Mouse (Mus musculus) layer of hippocampus, adult 9-10 months (tissue): Measurements from ENCODE around the gene Hist1h4f.
"Not testable (repeated sequence)": the region's sequence is repeated elsewhere in the genome, so short reads cannot be mapped to it uniquely, and the experiment has no call there.

Source experiments
- DNase-seq: peaks from one replicate; pipeline ENCODE4 v3.0.0; 2022; ENCODE audit warnings: low spot score

Hist1h4f gene

DNA sequence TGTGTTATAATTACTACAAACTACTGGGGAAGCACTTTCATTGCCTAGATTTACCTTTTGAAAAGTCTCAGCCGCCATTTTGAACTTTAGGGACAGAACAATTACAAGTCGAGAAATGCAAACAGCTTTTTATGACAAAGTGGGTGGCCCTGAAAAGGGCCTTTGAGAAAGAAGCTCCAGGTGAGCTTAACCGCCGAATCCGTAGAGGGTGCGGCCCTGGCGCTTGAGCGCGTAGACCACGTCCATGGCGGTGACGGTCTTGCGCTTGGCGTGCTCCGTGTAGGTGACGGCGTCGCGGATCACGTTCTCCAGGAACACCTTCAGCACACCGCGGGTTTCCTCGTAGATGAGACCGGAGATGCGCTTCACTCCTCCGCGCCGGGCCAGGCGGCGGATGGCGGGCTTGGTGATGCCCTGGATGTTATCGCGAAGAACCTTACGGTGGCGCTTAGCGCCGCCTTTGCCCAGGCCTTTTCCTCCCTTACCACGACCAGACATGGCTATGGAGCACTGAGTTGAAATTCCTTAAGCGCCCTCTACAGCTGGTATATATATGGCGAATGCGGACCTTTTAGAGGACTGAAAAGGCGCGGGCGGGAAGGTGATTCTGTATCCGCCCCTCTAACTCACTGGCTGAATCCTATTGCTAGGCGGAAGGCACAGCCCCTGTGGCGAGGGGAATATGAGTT, at the start of gene Hist1h4f:
Gene Hist1h4f, minus strand, starts transcription at position 503 of the 689 bp plus-strand sequence.
- peak; percentile 94 for DNase-seq

DNA sequence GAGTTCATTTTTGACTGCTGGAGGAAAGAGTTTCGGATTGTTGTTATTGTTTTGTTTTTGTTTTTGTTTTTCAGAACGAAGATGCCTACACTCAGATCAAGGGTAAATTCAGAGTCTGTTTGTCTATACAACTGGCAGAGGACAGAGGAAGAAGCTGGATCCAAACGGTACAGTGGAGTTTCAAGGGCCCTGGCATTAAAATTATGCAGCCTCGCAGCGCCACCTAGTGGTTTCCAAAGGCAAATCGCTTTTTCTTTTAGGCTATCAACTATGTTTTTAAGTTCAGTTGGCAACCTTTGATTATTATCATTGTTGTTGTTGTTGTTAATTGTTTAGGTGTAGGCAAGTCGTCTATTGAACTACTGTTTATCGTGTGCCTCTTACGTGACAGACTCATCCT, 46.5 kb upstream of the Hist1h4f start:
- no peak for DNase-seq

DNA sequence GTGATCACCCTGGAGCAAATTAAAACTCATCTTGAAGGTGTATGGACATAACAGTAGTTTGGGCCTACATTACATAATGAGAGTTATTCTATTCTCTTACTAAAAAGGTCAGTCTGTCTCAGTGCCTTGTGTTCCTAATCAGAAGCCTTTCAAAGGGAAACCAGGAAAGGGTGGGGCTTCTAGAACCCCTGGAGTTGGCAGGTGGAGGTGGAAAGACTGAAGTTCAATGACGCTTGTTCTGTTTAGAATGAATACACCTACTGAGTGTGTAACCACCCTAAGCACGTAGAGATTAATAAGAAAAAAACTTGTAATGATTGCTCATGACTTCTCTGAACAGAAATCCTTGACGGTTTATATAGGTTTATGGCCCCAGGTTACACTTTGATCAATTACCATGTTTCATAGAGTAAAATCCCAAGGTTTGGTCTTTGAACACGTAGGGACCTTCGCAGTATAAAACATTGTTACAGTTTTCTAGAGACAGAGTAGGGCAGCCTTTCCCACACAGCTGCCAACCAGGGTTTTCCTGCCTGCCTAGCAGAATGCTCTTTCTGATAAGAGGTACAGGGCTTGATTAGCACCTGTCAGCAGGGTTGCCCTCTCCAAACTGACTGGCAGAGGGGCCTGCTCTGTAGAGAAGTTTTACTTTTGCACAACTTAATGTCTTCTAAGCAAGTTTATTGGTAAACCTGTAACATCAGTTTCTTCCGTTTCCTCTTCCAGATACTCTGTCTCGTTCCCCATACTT, 44.3 kb upstream of the Hist1h4f start:
- DNase-seq: no peak

DNA sequence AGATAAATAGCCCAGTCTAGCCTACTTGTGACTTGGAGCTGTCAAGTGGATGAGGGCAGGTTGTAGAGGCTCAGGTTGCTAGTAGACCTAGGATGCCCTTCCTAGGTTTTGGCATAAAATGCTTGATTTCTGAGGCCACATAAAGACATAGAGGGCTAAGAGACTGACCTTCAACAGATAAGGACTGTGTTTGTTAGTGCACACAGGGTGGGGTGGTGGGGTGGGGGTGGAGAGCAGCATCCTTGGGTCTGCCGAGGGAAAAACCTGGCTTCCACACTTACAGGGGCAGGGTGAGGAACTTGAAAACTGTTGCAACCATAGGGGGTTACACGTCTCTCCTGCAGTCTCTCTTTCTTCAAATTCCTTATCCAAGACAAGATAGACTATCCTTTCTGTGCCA, 43.7 kb upstream of the Hist1h4f start:
- no peak for DNase-seq

DNA sequence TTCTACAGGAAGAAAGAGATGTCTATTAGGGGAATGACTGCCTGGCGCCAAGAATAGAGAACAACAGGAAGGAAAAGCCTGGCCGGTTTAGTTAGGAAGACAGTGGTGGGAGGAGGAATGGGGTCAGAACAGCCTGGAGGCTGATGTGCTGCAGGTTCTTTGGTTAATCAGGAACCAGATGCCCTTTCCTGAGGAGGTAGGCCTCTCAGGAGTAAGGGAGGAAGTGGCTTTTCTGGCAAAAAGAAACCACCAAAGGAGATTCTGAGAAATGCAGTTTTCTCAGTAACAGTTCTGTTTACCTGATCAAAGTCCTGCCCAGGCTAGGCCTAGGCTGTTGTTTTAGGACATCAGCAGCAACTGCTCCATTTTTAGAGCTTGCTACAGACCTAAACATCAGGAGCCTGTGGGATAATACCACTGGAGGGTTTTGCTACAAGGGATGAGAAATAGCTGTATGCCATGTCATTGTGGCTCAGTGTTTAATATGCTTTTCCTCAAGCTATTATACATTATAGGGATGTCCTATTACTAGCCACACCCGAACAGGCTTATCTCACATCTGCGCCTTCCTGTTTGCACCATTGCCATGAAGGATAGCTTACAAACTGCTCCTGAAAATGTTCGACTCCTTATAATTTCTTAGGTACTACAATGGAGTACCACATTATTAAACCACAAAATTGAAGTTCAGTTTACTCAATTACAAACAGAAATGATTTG, 41.8 kb upstream of the Hist1h4f start:
- no peak for DNase-seq

DNA sequence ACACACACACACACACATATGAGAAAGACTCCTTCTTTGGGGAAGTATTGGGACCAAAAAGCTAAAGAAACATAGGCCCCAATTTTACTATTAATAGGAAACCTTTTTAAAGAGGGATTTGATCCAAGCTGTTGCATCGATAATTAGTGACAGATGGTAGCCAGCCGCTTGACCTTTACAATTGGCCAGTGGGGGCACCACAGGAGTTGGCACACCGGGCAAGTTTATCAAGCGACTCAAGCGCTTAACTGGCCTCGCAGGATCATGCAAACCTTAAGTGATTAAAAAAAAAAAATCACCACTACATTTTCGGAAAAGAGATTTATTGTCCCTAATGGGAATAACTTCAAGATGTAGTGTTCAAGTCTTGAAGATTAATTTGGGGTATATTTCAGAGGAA, 41.2 kb upstream of the Hist1h4f start:
- no peak for DNase-seq

DNA sequence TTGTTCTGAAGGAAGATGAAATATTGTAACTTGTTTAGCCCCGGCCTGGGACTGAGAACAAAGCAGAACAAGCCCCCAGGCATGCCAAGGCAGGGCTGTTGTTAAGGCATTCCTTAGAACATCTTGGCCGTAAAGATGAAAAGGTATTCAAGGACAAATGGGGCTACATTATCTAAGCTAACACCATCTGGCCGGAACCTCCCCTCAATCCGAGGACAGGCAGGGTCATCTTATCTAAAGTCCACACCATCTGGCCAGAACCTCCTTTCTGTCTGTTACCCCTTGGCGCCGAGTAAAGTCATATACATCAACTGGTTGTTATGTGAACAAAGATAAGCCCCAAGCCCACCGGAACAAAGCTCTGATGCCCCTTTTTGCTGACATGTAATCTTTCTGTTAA, 40.4 kb upstream of the Hist1h4f start:
- DNase-seq: not testable (repeated sequence)

DNA sequence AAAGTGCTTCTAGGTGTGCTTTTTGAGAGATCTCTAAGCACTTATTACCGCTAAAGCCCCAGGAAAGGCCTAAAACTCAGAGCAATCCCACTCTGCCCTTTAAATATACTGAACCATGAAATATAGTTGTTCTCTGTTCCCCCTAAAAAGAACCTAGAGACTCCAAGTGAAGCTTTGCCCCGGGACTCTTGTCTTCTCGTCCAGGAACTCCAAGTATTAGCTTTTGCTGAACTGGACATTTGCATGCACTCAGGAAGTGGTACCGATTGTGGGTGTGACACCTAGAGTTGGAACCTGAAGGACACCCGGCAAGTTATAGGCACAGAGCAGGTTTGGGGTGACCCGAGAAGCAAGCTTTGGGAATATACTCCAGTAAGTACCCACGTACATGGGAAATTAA, 39.8 kb upstream of the Hist1h4f start:
- DNase-seq: no peak

DNA sequence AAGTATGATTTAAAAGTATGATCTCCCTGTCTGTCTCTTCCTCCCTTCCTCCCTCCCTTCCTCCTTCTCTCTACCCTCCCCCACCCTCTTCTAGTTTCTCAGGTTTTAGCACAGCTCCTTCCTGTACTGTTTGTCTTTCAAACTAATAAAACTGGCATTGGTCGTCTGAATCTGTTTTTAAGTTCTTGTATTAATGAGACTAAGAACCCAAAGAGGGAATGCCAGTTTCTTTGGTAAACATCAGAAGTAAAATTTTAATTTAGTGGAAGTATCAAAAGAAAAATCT, 35.4 kb upstream of the Hist1h4f start:
- no peak for DNase-seq

DNA sequence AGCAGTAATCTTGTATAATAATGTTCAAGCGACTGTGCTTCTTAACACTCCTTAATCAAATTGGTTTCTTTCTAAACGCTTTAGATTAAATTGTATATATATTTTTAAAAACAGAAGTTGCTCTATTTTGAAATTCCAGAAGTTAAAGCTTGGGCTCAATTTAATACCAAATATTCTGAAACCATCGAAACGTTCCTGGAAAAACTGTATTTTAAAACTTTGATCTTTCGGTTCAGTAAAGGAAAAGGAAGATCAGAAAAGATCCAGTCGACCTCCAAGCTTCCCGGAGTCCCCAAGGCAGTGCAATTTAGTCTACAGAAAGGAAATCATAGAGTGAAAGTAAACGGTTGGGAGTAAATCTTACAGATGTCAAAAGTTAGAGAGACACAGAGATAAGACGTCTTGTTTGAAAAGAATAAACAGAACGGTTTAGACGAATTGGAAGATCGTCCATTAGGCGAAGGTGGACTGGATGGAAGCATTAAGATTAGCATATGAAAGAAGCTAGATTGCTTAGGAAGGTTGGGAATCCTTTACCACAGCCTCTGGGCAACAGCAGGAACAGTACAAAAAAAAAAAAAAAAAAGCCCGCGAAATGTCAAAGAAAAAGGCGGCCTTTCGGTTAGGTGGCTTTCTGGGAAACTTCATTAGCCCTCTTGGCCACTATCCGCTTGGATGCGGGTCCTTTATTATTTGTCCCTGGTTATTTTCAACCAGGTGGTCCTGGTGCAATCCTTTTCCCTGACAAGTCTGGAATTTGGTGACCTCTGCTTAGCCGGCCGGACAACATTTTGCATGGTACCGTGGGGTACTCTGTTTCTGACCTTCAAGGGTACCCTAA, 34.9 kb upstream of the Hist1h4f start:
- no peak for DNase-seq

DNA sequence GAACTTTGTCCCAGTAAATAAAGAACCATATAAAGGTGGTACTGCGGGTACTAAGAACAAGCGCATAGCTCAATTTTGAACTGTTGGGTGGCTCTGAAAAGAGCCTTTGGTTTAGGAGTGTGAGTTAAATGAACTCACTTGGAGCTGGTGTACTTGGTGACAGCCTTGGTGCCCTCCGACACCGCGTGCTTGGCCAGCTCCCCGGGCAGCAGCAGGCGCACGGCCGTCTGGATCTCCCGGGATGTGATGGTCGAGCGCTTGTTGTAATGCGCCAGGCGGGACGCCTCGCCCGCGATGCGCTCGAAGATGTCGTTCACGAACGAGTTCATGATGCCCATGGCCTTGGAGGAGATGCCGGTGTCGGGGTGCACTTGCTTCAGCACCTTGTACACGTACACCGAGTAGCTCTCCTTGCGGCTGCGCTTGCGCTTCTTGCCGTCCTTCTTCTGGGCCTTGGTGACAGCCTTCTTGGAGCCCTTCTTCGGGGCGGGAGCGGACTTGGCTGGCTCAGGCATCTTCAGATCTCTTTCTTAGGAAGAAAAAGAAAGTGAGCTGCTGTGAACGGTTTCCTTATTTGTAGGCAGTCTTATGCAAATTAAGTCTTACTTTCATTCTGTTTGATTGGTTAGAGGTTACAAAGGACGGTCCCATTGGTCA, 34.1 kb upstream of the Hist1h4f start:
- DNase-seq: peak; percentile 87

DNA sequence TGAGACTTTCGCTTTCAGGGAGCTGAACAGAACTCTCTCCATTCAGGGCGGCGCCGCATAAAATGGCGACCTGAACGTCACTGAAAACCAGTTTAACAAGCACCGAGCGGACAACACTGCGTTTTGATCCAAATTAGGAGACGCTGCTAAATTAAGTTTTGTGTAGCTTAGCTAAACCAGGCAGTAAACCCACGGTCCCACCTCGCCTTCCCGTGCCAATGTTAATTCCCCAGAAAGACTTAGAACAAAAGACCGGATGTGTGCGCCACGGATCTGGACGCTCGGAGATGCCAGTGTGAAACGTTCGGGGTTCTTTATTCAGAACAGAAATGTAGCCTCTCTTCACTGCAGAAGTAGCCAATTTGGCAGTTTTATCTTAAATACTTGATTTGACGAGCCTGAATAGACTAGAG, 33.6 kb upstream of the Hist1h4f start:
- no peak for DNase-seq

DNA sequence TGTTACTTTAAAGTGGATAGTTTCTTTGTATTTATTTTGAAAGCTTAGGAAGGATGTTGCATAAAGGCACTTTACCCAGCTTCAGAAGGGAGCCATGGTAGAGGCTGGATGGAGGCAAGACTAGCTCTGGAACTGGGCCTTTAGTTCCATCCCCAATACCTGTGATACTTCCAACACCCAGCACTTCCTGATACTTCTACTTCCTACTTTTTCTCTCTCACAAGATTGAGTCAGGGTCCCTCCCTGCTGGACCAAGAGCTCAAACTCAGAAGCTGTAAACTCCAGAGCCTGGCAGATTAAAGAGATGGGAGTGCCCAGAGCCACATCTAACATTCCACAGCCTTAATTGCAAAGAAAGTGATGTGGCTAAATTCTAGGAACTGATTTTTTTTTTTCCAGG, 32.9 kb upstream of the Hist1h4f start:
- no peak for DNase-seq

DNA sequence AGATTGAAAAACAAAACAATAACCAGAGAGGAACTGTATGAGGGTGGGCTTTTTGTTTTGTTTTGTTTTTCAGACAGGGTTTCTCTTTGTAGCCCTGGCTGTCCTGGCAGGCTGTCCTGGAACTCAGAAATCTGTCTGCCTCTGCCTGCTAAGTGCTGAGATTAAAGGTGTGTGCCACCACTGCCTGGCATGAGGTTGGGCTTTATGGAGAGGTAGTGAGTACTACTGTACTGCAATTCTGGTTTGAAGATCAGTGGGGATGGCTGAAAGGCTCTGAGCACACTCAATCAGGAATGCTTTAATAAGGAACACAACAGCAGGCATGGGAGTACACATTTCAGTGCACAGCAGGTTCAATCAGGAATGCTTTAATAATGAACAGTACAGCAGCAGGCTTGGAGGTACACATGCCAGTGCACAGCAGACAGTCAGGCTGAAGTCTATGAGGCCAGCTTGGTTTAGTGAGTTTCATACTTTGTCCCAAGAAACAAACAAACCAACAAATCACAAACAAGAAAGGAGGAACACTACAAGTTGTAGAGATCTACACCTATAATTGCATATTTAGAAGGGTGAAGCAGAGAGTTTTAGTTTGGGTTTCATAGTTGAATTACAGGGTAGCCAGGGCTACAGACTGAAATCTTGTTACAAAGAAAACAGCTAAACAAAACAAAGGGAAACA, 32.1 kb upstream of the Hist1h4f start:
- DNase-seq: no peak

DNA sequence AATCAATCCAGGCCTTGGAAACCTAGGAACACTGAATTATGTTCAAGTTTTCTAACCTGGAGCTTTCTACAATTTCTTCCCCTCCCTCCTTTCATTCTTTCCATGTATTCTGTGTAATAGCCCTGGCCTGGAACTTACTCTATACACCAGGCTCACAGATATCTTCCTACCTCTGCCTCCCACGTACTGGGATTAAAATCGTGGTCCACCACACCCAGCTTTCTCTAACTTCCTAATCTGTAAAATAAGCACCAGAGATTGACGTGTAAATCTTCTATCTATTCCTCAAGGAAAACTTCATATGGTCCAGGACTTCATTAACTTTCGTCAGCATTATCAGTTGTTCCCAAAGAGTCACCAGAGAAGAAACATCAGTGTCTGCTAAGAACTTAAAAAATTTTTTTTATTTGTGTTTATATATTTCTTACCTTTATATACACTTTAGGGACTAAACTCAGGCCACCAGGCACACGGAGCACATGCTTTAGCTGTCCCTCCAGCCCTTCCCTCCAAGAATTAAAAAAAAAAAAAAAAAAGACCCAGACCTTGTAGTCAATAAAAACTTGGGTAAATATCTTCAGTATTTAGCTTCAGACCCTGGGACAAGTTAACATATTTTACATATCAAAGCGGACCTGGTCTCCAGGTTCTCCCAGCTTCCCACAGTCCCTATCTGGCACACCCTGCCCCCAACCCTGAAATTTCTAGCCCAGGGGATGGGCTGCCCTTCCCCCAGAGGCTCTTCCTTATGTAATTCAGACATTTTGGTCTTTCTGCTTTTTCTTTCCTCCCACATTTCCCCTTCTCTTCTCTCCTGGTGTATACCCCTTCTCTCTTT, 31.0 kb upstream of the Hist1h4f start:
- DNase-seq: no peak

DNA sequence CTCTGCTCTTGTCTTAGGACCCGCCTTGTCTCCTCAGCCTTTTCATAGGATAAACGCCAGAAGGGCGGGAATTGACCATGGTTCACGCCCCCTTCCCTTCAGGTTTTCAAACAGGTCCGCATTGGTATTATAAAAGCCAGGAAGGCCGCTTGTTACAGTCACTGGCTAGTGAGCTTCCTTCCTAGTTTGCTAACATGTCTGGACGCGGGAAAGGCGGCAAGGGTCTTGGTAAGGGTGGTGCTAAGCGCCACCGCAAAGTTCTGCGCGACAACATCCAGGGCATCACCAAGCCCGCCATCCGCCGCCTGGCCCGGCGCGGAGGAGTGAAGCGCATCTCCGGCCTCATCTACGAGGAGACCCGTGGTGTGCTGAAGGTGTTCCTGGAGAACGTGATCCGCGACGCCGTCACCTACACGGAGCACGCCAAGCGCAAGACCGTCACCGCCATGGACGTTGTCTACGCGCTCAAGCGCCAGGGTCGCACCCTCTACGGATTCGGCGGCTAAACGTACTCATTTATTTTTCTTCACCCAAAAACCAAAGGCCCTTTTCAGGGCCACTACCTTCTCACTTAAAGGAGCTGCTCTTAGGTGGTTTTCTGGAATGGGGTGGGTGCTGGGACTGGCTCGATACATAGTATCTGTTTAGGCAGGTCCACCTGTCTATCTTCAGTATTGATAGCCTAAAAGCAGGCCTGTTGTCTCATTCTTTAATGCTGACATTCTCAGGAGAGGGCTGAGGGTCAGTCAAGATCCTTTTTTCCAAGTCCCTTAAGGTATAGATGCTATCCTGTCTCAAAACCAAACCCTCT, 30.2 kb upstream of the Hist1h4f start, which contains the start of gene Hist1h4d:
Gene Hist1h4d, plus strand, starts transcription at position 191 of the 811 bp plus-strand sequence.
- peak; percentile 99 for DNase-seq

DNA sequence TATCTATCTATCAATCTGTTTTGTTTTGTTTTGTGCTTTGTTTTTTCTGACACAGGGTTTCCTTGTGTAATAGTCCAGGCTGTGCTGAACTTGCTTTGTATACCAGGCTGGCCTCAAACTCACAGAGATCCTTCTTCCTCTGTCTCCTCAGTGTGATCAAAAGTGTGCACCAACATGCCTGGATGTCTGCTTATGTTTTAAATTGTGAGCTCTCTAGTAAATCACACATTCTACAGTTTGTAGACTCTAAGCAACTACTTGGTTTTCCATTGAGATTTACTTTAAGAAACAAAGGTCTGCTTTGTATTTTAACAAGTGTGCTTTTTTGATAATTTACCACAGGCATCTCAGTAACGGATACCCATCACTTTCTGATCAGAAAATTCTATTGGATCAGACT, 26.4 kb upstream of the Hist1h4f start:
- no peak for DNase-seq

DNA sequence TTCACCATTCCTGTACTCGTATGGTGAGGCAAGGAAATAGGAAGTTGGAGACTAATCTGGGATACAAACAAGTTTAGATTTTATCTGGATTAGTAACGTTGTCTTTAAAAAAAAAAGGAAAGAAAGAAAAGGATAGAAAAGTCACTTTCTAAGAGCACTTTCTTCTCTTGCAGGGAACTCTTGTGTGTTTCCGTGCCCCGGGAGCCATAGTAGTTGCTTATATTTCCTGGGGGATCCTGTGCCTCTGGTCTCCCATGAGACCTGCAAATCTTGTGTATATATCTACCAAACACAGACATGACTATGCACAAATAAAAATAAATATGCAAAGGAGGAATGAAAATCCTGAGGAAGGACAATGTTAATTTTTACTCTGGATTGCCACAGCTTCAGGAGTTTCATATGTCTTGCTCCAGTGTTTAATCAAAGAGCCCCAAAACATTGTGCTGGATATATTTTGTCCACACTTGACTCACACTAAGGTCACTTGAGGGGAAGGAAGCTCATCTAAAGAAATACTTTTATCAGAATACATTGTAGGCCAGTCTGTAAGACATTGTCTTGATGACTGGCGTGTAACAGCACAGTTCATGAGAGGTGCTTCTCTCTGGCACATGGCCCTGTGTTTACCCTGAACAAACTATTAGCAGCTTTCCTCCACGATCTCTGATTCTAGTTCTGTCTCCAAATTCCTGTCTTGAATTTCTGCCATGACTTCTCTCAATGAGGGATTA, 25.6 kb upstream of the Hist1h4f start:
- DNase-seq: no peak
